Mouse (Mus musculus) heart, postnatal 25 days (tissue): ENCODE measurements around the gene Mmp28. TPM values are rescaled to one million over a fixed set of nuclear protein-coding genes. Genes with fewer than 3 reads are reported as not detected.

Experiments
- DNase-seq: peaks from one replicate; pipeline ENCODE4 v3.0.0; 2022; ENCODE audit warnings: low spot score
- intact Hi-C: fragments of 180-260 bp; cut with DNase I; formaldehyde crosslinking; loops from one replicate; pipeline ENCODE4 v1.15.1; 2025
- total RNA-seq, 2 experiments: library from RNA; stranded (reverse); gene quantifications; 2 replicates each; pipeline ENCODE4 v1.2.3; 2021

Gene Mmp28
- total RNA-seq, result 1 to 10 TPM; 4.6 to 5.7 TPM

DNA sequence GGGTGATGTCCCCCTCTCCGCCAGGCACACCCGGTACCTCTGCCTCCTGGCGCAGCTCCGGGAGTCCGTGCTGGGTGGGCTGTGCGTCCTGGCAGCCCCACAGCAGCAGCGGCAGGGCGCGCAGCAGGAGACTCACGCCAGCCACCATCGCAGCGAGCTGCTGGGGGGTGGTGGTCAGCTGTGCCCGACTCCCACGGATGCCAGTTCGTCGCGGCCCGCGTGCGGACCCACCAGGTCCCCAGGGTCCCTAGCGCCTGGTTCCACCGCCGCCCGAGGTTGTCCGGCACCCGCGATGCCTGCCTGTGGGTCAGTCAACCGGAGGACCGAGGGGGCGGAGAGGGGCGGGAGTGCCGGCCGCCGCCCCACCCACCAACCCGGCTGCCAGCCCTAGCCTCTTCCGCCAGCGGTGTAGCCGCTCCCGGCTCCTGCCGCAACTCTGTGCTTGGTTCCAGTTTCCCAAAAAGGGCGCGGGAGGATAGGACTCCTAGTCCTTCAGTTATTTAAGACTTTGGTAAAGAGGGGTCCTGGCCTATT, at the start of gene Mmp28:
TSS of gene Mmp28 (minus strand) at position 361 of the 534 bp plus-strand sequence.
- peak; percentile 68 for DNase-seq
- intact Hi-C loops, result loop anchor here (10.0 kb wide), 1 partner anchor 508 kb away; the partner anchor contains the start of gene Slfn5

- intact Hi-C loops, result no loop called here
- DNase-seq, result no peak
Observed at GRCm38 (mm10) chr11:83509521-83509920, 46.6 kb upstream of the Mmp28 start.

- no peak for DNase-seq
- intact Hi-C loops, result no loop called here
Observed at GRCm38 (mm10) chr11:83504308-83504707, 41.4 kb upstream of the Mmp28 start.

- intact Hi-C loops, result no loop called here
- no peak for DNase-seq
Observed at GRCm38 (mm10) chr11:83495571-83495970, 32.7 kb upstream of the Mmp28 start.

GRCm38 (mm10) chr11:83491488-83491887, 28.6 kb upstream of the Mmp28 start:
- DNase-seq, result no peak
- intact Hi-C loops, result no loop called here

DNA sequence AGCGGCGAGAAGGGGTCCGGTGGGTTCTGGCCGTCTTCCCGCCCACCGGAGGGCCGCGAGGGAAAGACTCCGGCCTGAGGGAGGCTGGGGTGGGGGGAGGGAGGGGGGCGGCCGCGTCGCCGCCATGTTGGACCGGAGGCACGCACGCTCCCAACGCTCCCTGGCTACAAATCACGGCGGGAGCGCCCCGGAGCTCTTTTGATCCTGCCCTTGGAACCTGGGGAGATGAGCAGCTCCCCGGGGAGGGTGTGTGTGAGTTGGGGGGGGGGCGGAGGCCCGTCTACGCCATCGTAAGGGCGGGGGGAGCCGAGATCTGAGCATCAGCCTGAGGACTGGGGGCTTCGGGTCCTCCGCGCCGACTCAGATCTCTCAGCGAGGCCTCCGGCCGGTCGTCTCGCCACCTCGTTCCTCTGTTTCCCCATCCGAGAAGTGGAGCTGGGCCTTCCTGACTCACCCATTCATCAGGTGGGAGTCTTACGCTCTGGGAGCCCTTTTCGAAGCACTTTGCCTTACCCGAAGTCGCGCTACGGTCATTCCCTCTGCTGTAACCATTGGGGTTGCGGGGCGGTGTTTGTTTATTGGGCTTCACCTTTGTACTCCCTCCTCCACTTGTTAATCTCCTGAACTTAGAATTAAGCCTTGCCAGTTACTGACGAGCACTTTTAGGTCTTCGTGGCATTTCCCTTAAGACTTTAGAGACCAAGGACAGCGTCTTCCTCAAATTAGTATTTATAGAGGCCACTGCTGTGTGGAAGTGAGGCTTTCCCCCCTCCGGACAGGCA, 10.6 kb upstream of the Mmp28 start:
- intact Hi-C loops, result no loop called here
- DNase-seq, result no peak

DNA sequence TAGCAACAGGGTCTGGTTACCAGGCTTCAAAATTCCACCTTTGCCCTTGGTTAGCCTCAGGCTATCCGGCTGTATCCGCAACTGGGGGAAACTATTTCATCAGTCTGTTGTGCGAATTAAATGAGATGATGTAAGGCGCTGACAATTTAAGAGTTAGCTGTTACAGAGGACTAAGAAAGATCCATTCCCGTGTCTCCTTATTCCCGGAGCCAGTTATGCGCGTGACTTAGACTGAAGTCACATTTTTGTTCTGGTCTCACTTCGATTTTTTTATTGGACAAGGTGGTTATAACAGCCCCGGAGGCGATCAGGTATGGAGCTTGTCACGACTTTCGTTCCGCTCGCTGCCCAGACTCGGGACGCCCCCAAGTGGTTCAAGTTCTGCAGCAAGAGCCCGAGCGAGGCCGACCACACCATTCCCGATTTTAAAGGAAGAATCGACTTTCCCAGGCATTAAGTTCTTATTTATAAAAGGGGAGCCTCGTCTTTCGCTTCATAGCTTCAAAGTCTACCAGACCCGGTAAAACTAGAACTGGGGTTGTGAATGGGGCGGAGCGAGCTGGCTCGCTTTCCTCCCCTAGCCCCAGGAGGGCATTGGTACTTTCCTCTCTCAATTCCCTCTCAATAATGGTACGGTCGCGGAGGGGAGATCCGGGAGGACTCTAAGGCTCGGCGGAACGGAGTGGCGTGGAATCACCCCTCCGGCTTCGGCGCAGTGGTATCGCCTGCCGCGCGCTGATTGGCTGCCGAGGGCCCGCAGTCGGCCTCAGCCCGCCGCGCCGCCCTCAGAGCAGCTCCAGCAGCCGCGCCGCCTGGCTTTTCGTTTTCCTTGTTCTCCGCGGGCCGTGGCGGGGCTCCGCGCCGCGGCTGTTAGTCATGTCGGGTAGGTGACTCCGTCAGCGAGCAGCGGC, 9.7 kb upstream of the Mmp28 start, which contains the start of gene Taf15:
TSS of gene Taf15 (plus strand) at position 763 of the 911 bp plus-strand sequence.
- intact Hi-C loops, result loop anchor here (1.0 kb wide), 1 partner anchor 29 kb away; no protein-coding TSS in a partner anchor
- peak; percentile 97 for DNase-seq

- intact Hi-C loops, result loop anchor here (1.0 kb wide), 1 partner anchor 28 kb away; no protein-coding TSS in a partner anchor
- DNase-seq, result no peak
Observed at GRCm38 (mm10) chr11:83471766-83472165, 8.9 kb upstream of the Mmp28 start.

DNA sequence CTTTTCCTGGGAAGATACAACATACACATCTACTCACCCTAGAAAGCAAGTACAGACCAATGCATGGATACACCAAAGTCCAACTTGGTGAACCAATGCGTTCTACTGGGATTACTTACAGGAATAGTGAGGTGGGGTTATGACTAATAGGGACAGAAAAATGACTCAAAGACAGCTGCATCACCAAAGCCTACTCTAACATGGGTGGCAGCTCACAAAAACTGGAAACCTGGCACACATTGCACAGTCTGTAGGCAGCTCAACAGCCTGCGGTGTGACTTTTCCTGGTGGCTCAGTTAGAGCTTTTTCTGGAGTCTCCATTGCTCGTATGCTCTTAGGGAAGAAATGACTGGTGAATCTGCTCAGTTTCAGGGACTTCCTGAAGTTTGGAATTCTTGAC, 5.9 kb upstream of the Mmp28 start:
- intact Hi-C loops, result loop anchor here (10.0 kb wide), 1 partner anchor 514 kb away; the partner anchor contains the start of gene Slfn5
- no peak for DNase-seq

GRCm38 (mm10) chr11:83467120-83467652, 4.3 kb upstream of the Mmp28 start:
- intact Hi-C loops, result loop anchor here (10.0 kb wide), 1 partner anchor 512 kb away; the partner anchor contains the start of gene Slfn5
- peak; percentile 78 for DNase-seq

DNA sequence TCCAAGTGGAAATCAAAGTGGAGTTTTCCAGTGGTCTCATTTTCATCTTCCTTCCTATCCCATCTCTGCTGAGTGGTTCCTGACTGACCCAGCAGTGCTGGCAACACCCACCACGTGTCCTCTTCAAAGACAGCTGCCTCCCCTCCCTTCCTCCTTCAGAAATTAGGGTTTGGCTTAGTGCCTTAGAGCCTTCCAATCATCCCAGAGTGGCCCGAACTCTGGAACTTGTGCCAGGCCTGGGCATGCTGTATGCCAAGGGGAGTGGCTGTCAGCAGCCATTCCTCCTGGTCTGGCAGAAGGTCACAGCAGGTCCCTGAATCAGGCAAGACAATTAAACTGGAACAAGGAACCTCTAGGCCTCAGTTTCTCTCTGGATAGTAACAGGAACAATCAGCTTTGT, 3.1 kb upstream of the Mmp28 start:
- no peak for DNase-seq
- intact Hi-C loops, result loop anchor here (10.0 kb wide), 1 partner anchor 511 kb away; the partner anchor contains the start of gene Slfn5

DNA sequence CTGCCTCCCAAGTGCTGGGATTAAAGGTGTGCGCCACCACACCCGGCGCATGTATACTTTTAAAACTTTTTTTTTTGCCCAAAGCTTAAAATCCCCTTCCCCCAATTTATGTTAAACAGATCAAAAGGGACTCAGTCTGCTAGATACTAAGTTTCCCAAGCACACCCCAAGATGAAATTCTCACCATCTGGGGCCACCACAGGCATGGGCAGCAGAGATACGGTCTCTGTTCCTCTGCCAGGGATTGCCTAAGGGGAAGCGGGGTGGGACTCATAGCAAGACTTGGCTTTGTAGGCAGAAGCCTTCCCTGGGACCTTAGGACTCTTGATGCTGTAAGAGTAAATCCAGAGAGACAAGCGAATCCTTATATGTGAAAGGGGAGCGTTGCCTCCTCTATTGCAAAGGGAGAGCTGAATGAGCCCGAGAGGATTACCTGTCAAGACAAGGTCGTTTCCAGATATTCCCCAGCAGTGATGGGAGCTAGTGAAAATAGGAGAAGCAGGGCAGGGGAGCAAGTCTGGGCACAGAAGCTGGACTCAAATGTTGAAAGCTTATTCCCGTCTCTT, 1.3 kb downstream of the Mmp28 start:
- DNase-seq, result no peak
- intact Hi-C loops, result loop anchor here (10.0 kb wide), 1 partner anchor 507 kb away; the partner anchor contains the start of gene Slfn5

GRCm38 (mm10) chr11:83457912-83458601, 4.8 kb downstream of the Mmp28 start:
- DNase-seq, result no peak
- intact Hi-C loops, result no loop called here

DNA sequence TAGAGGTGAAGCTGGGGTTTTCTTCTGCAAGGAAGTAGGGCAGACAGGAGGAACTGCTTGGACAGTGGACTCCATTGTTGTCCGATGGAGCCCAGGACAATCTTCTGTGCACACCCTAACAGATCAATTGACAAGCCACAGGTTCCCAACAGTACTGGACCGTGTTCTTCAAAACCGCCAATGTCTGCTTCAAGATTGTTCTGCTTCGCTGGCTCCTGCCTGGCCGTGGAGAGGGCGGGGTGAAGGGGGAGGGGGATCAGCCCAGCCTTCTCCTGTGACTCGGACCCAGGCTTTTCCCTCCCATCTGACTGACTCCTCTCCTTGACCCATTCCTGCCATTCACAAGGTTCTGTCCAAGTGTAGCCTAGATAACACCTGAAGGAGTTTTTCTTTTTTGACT, 5.6 kb downstream of the Mmp28 start:
- intact Hi-C loops, result no loop called here
- no peak for DNase-seq

DNA sequence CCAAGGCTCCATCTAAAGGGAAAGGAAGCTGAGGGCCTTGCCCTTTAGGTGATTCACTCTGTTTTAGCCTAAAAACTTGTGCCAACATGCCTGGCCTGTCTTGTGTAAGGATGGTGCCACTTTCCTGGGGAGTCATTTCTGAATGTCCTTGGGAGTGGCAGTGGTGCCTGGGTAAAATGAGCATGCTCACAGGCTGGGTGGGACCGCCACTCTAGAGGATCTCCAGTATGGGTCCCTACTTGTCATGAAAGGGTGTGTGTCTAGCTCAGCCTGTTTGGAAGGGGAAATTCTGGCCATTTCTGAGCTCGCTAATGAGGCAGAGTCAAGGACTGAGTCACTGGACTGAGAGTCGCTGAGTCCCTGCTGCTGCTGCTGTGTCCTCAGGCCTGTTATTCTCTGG, 7.3 kb downstream of the Mmp28 start:
- intact Hi-C loops, result no loop called here
- no peak for DNase-seq

DNA sequence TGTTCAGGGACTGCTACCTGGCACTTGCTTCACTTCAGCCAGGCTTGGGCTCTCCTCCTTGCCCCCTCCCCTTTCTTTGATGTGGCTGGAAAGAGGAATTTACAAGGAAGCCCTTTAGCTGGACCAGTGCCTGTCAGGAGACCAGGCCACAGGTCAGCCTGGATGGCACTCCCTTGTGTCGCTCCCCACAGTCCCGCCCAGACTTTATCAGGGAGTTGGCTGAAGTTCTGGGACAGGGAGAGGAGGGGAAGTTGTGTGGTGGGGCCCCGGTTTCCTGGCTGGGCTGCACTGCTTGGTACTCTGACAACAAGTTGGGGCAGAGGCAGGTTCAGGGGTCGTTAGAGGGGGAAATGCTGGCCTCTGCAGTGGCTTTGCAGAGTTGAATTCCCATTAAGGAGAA, 8.3 kb downstream of the Mmp28 start:
- intact Hi-C loops, result no loop called here
- peak; percentile 52 for DNase-seq

- intact Hi-C loops, result no loop called here
- no peak for DNase-seq
Observed at GRCm38 (mm10) chr11:83451281-83451680, 11.6 kb downstream of the Mmp28 start.

- intact Hi-C loops, result no loop called here
Observed at GRCm38 (mm10) chr11:83450550-83450949, 12.3 kb downstream of the Mmp28 start.

DNA sequence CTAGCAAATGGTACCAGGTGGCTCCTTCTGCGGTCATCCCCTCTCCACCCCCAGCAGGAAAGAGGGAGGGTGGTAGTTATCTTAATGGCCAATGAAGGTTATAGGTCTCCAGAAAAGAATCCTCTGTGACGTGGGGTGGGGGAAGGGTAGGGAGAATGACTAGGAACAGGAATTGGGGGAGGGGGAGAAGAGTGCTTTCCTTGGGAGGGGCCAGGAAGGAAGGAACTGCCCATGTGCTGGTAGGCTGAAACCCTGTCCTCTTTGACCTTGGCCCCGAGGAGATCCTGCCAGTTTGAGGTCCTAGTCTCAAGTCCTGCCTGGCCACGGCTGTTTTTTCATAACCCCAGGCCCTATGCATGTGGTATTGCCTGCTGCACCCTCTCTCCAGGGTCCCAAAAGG, 13.6 kb downstream of the Mmp28 start:
- DNase-seq, result no peak
- intact Hi-C loops, result no loop called here

More at GRCm38 (mm10) chr11:83450550-83450949, 12.3 kb downstream of the Mmp28 start:
- DNase-seq, result no peak
